Mouse (Mus musculus) bone marrow macrophage, adult 2 months (primary cell): ENCODE measurements around the gene Pbx1.

ENCODE experiments used
- CTCF ChIP-seq: IDR thresholded peaks from 2 replicates; pipeline ENCODE4 v1.5.1; 2012; ENCODE audit warnings: low read depth, mild to moderate bottlenecking, low read length, moderate library complexity
- POLR2A ChIP-seq: IDR thresholded peaks from 2 replicates; pipeline ENCODE4 v1.6.1; 2012; ENCODE audit warnings: mild to moderate bottlenecking, low read depth, low read length, borderline replicate concordance

DNA sequence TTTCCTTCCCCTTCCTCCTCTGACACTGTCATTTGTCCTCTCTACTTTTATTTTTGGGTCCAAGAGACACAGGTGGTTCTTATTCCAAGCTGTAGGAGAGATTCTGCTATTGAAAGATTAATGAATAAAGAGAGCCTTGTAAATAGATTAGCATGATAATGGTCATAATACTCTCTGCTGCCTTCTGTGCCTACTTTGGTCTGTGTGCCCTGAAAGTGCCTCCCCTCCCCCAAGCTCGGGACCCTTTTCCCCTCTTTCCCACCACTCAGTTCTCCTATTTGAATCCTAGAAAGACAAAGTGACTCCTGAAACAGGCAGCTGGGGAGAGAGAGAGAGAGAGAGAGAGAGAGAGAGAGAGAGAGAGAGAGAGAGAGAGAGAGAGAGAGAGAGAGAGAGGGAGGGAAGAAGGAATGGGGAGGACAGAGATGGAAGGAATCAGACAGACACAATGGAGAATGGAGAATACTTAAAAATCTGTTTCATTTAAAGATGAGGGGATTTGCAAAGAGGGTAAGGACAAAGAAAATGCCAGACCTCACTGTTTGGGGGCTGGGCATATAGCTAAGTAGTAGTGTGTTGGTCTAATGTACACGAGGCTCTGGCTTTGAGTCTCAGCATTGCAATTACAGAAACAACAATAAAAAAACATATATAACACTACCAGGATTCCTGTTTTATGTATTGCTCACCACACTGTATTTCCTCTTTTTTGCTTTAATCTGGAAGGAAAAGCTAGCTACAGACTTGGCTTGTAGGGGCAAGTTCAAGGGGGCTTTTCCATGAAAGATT, 145.0 kb downstream of the Pbx1 start:
- TF ChIP-seq POLR2A (no peak), CTCF (no peak)
